Mouse (Mus musculus) heart, postnatal 10 days (tissue): ENCODE measurements around the gene Lmnb2. TPM values are rescaled to one million over a fixed set of nuclear protein-coding genes. Genes with fewer than 3 reads are reported as not detected.

Source experiments
- DNase-seq, 2 experiments: peaks; one replicate each; pipeline ENCODE4 v3.0.0; 2021
- intact Hi-C: fragments of 180-260 bp; cut with DNase I; formaldehyde crosslinking; loops from one replicate; pipeline ENCODE4 v1.15.1; 2025
- total RNA-seq, 2 experiments: library from RNA; stranded (reverse); gene quantifications; 2 replicates each; pipeline ENCODE4 v1.2.3; 2021

The Lmnb2 gene
- total RNA-seq, 2 experiments from 2014 or later: 10.2 to 11.9 TPM

DNA sequence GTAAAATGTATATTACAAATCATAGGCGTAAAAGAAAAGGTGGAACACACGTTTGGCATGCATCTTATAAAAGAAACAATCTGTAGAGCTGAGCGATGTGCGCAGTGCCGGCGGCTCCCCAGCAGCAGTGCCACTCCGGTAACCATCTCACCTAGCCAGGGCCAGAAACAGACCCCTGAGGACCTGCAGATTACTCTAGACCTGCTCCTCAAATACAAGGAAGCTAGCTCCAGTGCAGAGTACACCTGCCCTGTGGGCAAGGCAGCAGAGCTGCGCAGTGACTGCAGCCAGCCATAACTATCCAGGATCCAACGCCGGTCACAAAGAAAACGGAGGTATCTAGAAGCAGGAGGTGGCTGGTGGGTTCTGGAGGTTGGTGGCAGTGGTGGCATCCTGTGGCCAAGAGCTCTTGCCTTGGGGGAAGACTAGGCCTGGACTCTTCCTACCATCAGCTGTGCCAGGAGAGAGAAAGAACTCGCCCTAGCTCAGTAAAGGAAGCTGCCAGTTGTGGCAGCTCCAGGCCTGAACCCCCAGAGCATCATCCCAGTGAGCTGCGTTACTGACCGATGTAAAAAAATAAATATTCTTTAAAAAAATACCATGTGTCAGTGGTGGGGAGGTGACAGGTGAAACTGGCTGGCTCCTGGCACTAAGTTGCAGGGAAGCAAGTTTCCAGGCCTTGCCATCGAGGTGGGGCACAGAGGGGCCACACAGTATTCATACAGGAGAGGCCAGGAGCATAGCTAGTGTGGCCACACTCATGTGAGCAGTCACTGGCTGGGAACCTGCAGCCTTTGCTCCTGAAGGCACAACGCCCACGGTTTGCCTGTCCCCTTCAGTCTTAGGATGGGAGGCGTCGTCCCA, 16.4 kb downstream of the Lmnb2 start:
- DNase-seq: peak in 1 of 2 experiments; percentile 28
- intact Hi-C loops: no loop called here

DNA sequence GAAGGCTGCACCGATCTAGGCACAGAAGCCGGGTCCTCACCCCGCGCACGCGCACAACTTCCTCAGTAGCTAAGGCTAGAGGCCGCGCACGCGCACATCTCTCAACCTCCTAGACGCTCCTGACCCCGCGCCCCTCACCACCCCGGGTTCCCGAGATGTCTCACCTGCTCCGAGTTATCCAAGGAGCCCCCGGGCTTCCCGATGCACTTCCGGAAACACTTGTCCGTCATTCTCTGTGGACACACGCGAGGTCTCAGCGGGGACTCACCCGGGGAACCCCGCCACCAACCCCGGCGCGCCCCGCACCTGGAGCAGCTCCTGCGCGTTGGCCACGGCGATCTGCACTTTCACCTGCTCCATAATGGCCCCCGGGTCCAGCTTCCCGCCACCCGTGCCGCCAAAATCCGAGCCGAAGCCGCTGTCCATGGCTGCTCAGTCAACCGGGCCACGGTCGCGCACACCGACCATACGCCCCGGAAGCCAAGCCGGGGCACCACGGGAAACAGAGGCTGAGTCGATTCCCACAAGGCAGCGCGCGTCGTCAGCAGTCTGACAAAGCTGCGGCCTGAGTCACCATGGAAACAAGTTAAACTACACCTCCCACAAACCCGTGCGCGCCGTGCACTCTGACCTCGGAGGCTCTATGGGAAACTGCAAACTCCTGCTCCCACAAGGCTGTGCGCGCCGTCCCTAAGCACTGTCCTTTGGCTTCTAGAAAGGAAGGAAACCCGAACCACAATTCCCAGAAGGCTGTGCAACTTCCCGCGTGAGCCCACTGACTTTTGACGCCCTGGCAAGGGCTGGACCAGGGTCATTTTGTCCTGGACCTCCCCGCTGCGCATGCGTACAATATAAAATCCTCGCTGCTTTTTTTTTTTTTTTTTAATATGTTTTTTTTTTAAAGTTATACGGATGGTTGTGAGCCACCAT, 17.5 kb downstream of the Lmnb2 start, which contains the start of gene Timm13:
Gene Timm13, minus strand, starts transcription at position 652 of the 930 bp plus-strand sequence.
- intact Hi-C loops: no loop called here
- peak; percentile 99 for DNase-seq

DNA sequence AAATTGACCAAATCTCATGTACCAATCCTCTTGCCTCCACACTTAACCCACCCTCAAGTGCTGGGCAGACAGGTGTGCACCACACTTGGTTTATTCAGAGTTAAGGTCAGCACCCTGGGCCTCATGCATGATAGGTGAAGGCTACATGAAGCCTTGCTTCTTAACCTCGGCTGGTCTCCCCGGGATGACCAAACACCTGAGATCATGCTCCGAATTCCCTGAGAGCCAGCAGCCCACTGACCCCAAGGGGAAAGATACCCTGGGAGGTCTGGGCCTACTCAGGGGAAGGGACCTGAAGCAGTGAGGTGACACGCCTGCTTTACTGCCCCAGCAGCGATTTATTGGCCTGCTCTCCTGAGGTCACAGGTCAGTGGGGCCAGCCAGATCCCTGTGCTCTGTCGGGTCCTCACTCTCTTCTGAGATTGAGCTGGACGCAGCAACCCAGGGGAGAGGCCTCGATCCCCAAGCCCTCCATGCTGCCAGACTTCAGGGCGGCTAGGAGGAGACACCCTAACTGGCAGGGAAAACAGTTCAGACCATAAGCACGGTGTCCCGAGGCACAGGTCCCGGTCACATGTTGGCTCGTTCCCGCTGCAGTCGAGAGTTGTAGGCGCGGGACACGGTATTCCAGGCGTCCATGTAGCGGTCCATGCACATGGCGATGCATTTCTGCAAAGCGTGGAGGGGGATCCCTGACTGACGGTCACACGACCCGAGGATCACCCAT, 18.3 kb downstream of the Lmnb2 start:
- DNase-seq: no peak
- intact Hi-C loops: no loop called here

DNA sequence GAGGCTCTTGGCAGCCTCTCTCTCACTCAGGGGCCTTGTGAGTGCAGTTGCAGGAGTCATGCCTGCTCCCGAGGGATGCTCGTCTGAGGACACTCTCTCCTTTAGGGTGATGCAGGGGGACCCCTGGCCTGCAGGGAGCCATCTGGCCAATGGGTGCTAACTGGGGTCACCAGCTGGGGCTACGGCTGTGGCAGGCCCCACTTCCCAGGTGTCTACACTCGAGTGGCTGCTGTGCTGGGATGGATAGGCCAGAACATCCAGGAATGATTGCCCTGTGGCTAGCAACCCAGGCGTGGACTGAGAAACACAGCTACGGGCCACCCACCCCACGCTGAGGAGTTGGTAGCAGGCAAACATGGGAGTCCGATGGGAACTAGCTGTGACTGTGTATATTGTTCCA, 19.0 kb downstream of the Lmnb2 start:
- intact Hi-C loops: no loop called here

DNA sequence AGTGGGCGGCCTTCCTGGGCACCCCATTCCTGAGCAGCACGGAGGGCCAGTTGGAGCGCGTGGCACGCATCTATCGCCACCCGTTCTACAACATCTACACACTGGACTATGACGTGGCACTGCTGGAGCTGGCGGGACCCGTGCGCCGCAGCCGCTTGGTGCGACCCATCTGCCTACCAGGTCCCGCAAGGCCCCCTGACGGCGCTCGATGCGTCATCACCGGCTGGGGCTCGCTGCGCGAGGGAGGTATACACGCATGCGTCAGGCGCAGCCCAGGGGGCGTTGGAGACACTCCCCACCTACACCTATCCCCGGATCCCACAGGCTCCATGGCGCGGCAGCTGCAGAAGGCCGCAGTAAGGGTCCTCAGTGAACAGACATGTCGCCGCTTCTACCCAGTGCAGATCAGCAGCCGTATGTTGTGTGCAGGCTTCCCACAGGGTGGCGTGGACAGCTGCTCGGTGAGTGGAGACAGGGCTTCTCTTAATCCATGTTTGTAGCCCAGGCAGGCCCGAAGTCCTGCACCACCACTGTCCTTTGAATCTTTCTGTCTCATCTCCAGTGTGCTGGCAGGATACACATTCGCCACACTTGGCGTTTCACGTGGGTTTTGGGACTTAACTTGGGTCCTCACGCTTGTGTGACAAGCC, 20.1 kb downstream of the Lmnb2 start:
- intact Hi-C loops: no loop called here
- DNase-seq: no peak

More for the DNA sequence above, 19.0 kb downstream of the Lmnb2 start:
- DNase-seq: no peak

DNA sequence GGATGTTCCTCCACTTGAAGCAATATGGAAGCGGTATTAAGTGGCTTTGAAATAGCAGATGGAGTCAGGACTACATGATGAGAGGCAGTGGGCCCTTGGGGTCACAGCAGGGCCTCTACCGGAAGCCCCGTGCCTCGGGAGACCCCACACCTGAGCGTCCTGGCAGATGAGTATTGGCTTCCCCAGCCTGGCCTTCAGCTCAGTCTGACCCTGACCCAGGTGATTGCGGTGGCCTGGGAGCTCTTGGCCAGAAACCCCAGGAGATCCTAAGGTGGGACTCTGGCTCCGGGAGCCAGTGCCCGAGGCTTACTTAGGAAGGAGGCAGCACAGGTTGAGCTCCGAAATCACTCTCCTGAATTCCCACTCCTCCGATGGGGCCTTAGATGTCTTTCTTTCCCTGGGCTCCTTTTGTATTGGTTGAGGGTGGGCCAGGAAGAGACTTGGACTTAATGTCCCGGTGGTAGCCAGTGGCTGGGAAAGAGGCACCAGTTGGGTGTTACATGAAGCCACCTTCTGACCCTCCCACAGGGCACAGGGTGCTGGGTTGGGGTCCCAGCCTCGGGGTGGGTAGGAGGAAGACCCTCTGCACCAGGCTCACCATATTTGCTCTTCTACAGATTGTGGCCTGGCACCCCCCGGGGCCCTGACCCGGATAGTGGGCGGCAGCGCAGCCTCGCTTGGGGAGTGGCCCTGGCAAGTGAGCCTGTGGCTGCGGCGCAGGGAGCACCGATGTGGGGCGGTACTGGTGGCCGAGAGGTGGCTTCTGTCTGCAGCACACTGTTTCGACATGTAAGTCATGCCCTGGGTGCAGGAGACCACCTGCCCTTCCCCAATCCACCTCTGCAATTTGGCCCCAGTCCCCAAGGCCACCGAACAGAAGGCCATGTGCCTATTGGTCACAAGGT, 21.2 kb downstream of the Lmnb2 start:
- no peak for DNase-seq
- intact Hi-C loops: no loop called here

DNA sequence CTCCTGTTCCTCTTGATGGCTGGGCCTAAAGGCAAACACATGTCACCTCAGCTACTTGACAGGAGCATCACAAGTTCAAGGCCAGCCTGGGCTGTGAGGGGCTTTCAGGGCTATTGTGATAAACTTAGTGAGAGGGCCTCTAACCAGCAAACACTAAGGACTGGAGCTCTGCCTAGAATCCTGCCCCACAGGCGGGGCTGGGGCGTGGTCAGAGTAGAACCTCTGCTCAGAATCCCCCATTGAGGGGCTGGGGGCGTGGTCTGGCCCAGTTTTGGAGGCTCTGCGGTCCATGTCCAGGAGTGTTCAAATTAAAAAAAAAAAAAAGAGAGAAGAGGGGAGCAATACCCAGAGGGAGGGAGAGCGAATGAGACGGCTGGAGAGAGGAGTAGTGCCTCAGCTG, 22.3 kb downstream of the Lmnb2 start:
- DNase-seq: no peak
- intact Hi-C loops: no loop called here

DNA sequence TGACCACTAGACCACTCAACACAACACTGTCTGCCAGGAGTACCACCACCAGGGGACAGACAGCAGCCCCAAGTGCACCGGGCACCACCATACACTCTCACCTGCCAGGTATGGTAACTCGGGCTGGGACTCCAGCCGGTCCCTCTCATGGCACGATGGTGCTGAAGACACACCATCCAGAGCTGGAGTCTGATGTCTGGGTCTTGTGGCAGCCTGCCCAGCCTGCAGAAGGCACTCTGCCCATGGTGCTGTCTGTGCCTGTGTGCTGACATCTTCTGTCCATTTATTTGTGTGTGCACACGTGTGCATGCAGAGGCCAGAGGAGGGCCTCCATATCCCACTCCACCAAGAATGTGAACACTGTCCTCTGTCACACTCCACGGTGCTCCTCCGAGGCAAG, 22.9 kb downstream of the Lmnb2 start:
- intact Hi-C loops: no loop called here
- DNase-seq: no peak

DNA sequence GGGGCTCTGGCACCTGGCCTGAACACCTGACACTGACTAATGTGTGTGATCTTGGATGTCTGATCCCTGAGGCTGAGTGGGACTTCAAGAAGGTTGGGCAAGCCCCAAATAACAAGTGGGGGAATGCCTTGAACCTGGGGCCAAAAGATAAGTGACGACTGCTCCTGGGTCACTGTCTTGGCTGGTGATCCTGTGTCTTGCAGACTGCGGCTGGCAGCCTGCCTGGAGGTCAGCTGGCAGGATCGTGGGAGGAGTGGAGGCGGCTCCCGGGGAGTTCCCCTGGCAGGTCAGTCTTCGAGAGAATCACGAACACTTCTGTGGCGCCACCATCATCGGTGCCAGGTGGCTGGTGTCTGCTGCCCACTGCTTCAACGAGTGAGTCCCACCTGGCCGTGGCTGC, 30.9 kb downstream of the Lmnb2 start:
- intact Hi-C loops: no loop called here
- DNase-seq: peak; percentile 83 to 84

DNA sequence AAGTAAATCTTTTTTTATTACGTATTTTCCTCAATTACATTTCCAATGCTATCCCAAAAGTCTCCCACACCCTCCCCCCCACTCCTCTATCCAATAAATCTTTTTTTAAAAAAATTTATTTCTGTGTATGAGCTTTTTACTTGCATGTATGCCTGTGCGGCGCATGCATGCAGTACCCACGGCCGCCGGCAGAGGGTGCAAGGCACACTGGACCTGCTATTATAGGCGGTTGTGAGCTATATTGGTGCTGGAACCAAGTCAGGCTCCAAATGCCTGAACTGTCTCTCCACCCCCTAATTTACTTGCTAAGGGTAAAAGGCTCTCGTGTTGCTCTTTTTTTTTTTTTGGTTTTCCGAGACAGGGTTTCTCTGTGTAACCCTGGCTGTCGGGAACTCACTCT, 36.7 kb downstream of the Lmnb2 start:
- intact Hi-C loops: loop anchor here (2.0 kb wide), 1 partner anchor 114 kb away; no protein-coding TSS in a partner anchor
- peak; percentile 66 to 85 for DNase-seq

DNA sequence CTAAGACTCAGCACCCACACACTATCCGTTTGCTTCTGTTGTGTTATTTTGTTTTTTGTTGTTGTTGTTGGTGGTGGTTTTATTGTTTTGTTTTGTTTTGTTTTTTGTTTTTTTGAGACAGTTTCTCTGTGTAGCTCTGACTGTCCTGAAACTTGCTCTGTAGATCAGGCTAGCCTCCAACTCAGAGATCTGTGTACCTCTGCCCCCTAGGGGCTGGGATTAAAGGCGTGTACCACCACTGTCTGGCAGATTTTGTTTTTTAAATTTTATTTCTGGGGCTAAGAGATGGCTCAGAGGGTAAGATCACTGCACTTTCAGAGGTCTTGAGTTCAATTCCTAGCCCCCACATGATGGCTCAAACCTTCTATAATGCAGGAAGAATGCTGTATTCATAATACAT, 37.1 kb downstream of the Lmnb2 start:
- intact Hi-C loops: loop anchor here (1.0 to 2.0 kb wide), 2 partner anchors 114 to 134 kb away; no protein-coding TSS in a partner anchor

DNA sequence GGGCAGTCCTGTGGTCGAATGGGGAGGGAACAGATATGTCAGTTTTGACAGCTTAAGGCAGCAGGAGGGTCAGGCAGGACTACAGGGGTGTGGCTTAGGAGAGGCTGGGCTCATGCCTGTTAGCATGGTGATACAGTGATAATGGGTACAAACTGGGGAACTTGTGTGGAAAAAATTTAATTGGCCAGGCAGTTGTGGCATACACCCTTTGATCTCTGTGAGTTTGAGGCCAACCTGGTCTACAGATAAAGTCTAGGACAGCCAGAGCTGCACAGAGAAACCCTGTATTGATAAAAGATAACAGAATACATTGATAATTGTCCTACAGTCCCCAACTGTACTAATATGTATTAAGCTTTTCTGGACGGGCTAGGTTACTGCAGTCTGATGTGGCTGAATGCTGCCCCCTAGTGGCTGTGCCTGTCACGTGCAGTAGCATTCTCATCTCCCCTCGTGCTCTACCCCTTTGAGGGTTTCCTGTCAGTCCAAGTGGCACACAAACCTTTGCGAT, 37.9 kb downstream of the Lmnb2 start:
- DNase-seq: peak; percentile 66 to 84
- intact Hi-C loops: loop anchor here (1.0 to 2.0 kb wide), 2 partner anchors 115 to 133 kb away; no protein-coding TSS in a partner anchor

More for the DNA sequence above, 37.1 kb downstream of the Lmnb2 start:
- DNase-seq: no peak

DNA sequence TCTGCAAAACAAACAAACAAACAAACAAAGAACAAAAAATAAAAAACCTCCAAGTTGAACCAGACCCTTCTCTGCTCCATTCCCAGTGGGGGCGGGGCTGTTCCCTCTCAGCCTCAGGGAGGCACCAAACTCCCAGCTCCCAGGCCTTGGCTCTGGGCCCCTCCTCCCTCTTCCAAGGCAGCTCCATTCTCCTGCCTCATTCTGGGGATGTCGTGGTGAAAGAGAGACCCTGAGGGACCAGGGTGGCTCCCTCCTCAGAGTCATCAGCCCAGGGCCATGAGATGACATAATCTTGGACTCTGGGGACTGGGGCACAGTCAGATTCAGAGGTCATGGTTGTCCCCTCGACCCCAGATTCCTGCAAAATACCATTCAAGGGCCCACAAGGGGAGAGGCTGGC, 41.5 kb downstream of the Lmnb2 start:
- DNase-seq: no peak
- intact Hi-C loops: loop anchor here (1.0 to 5.0 kb wide), 3 partner anchors 52 to 129 kb away; partner anchors contain the start of gene Amh

DNA sequence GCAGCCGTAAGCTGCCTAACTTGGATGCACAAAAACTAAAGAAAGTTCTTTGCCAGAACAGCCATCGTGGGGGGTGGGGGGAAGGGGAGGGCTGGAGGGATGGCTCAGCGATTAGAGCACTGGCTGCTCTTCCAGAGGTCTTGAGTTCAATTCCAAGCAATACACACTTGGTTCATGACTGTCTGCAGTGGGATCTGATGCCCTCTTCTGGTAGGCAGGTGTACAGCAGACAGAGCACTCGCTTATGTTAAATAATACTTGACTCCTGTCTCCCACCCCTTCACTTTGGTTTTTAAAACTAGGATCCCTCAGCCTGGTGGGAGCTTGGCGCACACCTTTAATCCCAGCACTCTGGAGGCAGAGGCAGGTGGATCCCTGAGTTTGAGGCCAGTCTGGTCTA, 42.0 kb downstream of the Lmnb2 start:
- DNase-seq: peak; percentile 57 to 80
- intact Hi-C loops: loop anchor here (1.0 to 5.0 kb wide), 3 partner anchors 52 to 129 kb away; partner anchors contain the start of gene Amh

DNA sequence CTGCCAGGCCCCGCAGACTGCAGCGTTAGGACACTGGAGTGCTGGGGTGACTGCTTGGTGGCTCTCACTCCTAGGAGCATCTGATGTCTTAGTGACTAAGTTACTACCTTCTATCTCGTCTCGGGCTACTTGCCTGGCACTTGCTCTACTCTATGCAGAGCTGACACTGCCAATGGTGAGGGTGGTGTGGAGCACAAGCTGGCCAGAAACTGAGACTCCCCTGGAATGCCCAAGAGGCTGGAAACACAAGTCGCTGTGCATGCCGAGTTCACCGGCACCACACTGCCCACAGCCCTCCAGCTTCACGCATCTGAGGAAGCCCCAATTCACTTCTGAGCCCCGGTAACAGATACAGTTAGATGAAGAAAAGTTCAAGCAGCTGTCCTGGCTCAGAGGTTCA, 44.0 kb downstream of the Lmnb2 start:
- intact Hi-C loops: no loop called here

DNA sequence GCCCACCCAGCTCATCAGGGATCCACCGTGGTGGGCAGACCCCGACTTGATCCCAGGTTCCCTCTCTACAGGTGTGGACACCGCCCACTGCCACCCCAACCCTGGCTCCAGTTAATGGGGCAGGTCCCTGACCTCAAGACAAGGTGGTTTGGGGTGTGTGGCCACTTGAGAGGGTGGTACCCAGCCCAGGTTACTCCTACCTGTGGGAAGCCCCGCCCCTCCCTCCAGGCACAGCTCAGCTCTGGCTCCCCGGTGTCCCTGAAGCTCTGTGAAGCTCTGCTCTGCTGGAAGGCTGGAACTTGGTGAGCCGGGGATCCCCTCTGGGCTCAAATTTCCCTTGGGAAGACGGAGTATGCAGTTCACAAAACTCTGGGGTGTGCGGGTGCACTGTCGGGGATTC, 46.5 kb downstream of the Lmnb2 start, which contains the start of gene Tmprss9:
Gene Tmprss9, plus strand, starts transcription at position 268 of the 400 bp plus-strand sequence.
- intact Hi-C loops: no loop called here
- no peak for DNase-seq

More for the DNA sequence above, 44.0 kb downstream of the Lmnb2 start:
- DNase-seq: no peak

DNA sequence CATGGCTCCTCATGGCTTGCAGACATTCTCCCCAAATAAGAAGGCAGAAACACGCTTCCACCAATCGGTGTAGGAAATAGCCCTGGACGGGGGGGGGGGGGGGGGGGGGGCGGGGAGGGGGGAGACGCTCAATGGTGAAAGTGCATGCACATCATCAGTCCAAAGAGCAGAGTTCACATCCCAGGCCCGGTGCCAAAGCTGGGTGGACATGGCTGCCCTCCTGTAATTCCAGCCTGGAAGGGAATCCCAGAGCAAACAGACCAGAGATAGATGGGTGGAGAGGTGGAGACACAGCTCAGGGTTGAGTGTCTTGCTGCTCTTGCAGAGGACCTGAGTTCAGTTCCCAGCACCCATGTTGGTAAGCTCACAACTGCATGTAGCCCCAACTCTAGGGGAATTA, 47.1 kb downstream of the Lmnb2 start:
- intact Hi-C loops: no loop called here
- DNase-seq: no peak

DNA sequence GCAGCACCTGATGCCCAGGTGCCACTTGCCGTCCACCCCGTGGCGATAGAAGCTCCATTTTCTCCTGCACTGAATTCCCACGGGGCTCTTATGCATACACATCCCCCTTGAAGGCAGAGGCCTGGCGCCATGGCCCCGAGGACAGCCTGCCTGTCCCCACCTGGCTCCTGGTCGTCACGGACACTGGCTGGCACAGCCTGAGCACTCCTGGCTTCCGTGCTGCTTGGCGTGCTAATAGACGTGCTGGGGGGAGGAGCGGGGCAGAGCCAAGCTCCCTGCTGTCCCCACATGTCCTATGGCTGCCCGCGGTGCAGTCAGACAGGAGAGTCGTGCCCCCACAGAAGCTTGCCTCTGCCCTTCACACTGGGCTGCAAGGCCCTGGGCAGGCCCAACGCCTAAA, 53.6 kb downstream of the Lmnb2 start:
- intact Hi-C loops: no loop called here
- no peak for DNase-seq
